Mouse (Mus musculus): ENCODE measurements around the gene Ccl6.

Gene Ccl6

GRCm38 (mm10) chr11:83595669-83596455 is 3.0 kb upstream of the Ccl6 start:
- no peak for DNase-seq

- no peak for DNase-seq
These were observed 566 bp upstream of the Ccl6 start for GRCm38 (mm10) chr11:83593453-83593852.

DNA sequence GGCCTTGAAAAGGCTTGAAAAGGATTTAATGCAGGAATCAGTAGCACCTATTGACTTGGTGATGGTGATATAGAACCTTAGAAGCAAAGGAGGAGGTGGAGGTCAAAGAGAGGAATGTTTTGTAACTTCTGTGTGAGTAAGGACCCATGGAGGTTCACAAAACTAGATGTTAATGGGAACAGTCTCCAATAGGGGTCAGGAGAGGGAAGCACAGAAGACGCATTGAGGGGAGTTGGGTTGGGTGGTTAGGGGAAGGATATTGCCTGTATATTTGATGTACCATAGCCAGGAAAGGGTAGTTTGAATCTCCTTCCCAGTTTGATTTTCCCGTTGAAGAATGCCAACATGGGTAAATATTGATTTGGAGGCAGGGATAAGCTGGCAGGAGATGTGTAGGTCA is 8.7 kb downstream of the Ccl6 start:
- no peak for DNase-seq

DNA sequence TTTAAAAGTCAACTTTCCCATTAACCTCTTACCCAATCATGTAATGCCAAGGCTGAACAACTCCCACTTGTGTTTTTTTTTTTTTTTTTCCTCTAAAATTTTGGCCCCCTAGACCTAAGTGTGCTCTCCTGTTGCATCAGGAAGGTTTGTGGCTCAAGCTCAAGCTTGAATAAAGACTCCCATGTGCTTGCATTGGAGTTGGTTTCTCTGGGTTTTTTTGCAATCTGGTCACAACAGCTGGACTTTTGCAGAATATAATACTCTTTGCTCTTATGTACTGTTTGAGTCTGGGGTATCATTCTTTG is 9.5 kb downstream of the Ccl6 start:
- DNase-seq: no peak

GRCm38 (mm10) chr11:83582626-83583449 is 10.0 kb downstream of the Ccl6 start:
- peak in 1 of 2 experiments; percentile 41 for DNase-seq

DNA sequence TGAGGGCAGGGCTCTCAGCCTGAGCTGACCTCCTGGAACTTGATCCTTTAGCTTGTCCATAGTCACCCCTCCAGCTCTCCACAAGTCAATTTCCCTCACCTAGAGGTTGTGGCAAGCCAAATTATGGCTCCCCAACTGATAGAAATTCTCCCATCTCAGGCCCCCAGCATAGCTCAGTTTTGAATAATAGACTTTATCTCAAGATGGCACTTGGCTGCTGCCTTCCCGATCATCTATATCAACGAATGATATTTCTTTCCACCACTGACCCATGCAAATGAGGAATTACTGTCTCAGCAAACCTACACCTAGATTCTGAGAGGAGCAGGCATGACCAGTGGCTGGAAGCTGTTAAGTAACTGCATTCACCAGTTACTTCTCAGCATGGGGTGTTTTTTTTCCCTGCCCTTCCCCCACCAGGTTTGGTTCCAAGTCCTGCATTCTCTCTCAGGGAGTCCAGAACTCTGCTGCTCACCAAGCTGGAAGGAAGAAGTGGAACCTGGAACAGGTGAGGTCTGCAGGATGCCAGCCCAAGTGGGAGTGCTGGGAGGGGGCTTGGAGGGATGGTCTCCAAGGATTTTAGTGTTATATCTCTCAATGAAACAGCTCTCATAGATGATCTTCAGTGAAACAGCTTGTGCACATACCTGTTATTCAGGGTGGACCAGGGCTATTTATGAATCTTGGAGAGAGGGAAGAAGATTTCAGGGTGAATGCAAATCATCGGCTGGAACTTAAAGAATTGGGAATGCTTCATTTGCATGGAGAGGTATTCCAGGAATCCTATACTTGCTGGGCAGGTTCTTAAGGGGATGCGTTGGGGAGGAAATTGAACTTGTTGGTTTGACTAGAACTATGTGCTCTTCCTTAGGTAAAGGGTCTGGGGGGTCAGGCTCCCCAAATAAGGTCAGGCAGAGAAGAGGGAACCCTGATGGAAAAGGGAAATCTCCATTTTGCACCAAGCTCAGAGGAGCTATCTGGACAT is 11.0 kb downstream of the Ccl6 start:
- no peak for DNase-seq

DNA sequence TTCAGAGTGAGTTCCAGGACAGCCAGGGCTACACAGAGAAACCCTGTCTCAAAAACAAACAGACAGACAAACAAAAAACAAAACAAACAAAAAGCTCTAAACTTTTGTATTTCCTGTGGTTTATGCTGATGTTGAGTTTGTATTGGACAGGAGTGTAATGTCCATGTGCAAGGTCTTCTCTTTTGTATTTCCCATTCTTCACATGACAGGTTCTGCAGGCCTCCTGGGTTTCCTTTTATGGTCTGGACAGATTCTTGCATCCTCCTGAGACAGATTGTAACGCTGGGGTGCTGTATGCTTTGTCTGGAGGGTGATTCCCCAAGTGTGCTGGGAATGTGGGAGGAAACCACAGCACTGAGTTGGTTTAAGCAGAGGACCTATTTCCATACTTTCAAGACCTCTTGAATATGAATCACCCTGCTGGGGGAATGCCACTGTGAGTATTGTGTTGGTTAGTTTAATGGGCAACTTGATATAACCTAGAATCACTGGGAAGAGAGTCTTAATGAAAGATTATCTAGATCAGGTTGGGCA is 12.1 kb downstream of the Ccl6 start:
- DNase-seq: no peak

DNA sequence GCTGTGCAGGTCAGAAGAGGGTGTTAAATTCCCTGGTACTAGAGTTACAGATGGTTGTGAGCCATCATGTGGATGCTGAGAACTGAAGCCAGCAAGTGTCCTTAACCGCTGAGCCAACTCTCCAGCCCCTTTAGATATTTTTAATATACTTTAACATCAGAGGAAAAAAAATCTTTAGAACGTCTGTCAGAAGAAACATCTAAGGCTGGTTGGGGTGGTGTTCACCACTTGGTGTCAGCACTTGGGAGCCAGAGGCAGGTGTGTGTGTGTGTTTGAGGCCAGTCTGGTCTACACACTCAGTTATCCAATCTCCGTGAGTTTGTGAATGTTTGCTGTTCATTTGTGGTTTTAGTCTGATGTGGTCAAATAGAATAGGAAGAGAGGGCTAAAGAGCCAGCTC is 13.9 kb downstream of the Ccl6 start:
- no peak for DNase-seq

DNA sequence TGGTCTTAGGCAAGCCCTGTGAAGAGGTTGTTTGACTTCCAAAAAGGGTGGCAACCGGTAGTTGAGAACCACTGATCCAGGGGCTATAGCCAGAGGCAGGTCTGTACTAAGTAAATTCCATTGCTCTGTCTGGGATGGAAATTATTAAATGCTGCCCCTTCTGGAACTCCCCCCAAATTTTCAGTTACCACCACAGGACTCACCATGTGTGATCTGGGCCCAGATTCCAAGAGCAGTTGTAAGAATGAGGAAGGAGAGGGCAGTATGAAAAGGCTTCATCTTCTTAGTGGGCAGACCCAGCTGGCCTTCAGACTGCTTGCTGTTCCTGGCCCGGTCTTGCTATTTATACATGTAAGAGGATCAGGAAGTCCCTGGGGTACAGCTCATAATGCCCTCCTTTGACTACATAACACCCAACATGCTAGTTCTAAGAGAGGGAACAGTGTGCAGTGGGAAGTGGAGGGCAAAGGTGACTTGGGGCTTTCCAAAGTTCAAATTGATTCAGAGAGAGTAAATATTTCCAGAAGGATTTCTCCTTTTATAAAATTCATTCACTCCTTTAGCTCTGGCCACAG is 14.6 kb downstream of the Ccl6 start, which contains the start of gene Ccl9:
TSS of gene Ccl9 (minus strand) at position 451 of the 575 bp plus-strand sequence.
- no peak for DNase-seq

DNA sequence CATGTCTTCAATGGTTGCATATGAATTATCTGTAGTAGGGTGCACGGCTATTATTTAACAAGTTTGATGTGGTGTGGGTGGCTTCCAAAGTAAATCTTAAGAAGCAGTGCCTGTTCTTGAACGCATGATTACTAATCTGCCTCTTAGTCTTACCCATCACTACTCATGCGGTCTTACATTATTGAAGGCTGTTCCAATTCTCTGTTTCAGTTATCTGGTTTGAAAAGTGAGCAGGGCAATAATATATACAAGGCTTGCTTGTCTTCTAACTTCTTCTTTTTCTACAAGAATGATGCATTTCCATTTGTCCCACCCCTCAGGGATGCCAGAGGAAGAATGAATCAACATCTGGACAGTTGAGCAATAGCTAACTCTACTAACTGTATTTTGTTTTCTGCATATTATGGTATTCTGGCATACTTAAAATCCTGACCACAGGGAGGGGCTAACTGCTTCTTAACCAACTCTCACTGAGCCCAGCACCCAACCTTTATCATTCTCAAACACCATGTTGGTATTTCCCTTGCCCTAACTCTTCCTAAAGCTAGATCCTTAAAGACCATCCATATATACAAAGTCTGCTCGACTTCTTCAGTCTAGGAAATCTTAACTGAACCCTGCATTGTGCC is 15.8 kb downstream of the Ccl6 start:
- DNase-seq: no peak

DNA sequence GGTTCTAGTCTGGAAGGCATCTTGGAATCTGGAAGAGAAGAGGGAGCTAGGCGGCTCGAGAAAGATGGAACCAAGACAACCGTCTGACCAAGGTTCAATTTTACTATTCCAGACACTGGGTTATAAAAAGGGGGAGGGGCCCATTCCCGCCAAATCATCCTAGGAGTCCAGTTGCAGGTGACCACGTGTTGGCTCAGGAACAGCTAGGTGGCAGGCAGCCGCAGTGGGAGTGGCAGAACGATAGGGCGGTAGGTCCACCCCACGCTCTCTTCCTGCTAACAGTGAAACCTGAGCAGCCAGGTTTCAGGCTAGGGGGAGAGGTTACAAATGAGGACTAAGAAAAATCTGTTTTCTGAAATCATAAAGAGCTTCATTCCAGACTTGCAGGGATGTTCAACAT is 20.1 kb downstream of the Ccl6 start:
- no peak for DNase-seq

- DNase-seq: peak; percentile 54 to 60
These were observed 20.7 kb downstream of the Ccl6 start for GRCm38 (mm10) chr11:83572223-83572622.

GRCm38 (mm10) chr11:83570189-83570588 is 22.7 kb downstream of the Ccl6 start:
- no peak for DNase-seq

DNA sequence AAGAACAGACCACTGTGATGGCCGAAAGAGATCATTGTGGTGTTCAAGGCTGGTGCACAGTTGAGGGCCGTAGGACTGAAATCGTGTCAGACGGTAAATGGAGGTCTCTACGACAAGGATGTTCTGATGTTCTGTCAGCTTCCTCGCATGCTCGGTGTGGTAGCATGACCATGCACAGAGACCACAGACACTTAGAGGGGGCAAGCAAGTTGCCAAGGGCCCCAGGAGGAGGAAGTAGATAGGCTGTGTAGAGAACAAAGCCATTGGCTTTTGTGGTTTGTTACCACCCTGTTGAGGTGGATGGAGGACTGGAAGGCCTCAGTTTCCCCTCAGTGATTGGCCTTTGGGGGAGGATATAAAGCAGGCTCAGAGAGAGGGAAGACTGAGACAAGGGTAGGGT is 23.6 kb downstream of the Ccl6 start:
- no peak for DNase-seq

- no peak for DNase-seq
These were observed 24.1 kb downstream of the Ccl6 start for GRCm38 (mm10) chr11:83568786-83569185.

DNA sequence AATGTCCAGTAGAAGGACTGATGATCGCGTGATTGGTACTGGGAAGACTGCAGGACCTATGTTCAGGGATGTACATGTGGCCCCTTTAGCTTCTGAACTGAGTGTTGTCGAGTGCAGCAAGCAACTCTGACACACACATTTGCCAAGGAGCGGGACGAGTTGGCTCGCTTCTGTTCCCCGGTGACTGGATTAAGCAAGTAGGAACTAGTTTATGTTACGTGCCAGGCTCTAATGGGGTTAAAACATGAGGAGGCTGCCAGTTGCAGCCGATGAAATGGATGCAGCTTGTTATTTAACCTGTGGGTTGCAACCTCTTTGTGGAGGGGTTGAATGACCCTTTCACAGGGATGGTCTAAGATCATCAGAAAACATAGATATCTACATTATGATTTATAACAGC is 24.8 kb downstream of the Ccl6 start:
- DNase-seq: no peak

- no peak for DNase-seq
These were observed 25.6 kb downstream of the Ccl6 start for GRCm38 (mm10) chr11:83567311-83567710.

DNA sequence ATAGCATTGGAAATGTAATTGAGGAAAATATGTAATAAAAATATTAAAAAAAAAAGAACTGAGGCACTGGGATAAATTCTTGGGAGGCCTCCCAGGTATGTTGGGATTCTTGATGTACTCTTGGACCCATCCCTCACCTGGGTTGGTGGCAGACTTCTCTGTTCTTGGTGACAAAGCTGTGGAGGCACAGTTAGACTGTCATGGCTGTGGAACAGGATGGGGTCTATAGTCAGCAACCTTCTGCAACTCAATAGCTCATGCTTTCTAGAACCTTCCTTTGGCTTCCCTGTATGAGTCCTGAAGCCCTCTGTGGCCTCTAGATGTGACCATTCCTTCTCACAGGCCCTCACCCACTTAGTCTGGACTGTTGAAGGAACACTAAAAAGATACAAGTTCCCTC is 26.3 kb downstream of the Ccl6 start:
- DNase-seq: no peak

- no peak for DNase-seq
These were observed 29.1 kb downstream of the Ccl6 start for GRCm38 (mm10) chr11:83563754-83564153.

DNA sequence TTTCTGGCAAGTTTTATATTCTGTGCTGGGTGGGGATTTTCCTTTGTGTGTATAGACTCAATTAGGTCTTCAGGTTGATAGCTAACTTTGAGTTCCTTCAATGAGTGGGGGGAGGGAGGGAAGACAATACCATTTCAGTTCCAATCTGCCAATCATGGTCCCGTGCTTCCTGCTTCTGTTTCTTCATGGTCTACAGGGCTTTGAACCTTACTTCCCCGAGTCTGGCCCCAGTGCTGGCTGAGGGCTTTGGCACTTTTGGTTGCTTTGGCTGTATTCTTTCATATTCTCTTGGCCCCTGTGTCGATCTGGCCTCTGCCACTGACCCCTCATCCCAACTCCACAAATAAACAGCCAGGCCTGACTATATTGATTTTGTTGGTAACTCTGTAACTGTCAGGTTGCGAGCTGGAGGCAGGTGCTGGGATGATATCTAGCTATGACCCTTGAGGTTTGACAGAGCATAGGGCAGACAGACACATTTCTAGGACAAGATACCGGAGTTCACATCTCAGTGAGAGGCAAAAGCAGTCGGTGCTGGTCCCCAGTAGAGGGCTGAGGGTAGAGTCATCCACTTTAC is 30.5 kb downstream of the Ccl6 start:
- DNase-seq: no peak

- no peak for DNase-seq
These were observed 32.5 kb downstream of the Ccl6 start for GRCm38 (mm10) chr11:83560405-83560804.

- no peak for DNase-seq
These were observed 35.8 kb downstream of the Ccl6 start for GRCm38 (mm10) chr11:83557074-83557473.

Measured in lung, adult 18-20 months (tissue).